Mouse (Mus musculus): Measurements from ENCODE around the gene Arel1.

GRCm38 (mm10) chr12:84995112-84995761, 24.5 kb upstream of the Arel1 start:
- TF ChIP-seq MAX (IDR thresholded peaks at IDR 0.05): no peak
- TF ChIP-seq USF1 (IDR thresholded peaks at IDR 0.05; ENCODE audit: low read depth): no peak
- no peak for TF ChIP-seq CTCF (IDR thresholded peaks at IDR 0.05; ENCODE audit: control insufficient read depth, insufficient read depth, insufficient read length)
- no peak for TF ChIP-seq MYOD1 (IDR thresholded peaks at IDR 0.05; ENCODE audit: control insufficient read depth, insufficient read length, low read depth)
- no peak for TF ChIP-seq MYOG (IDR thresholded peaks at IDR 0.05; ENCODE audit: control insufficient read depth, extremely low read depth, insufficient read length)

Measured in C2C12 (cell line).